Mouse (Mus musculus) myocyte (in vitro differentiated cells): ENCODE measurements at regions not wholly inside any gene's neighbourhood (a gene's known extent, or its start where the extent isn't known, plus 50 kb on each side); places are given as distances from the start of the nearest gene placed in this dataset.

Source experiments
- H3K27me3 ChIP-seq: one replicate; pipeline ENCODE4 v1.6.1; 2011; ENCODE audit not compliant: control insufficient read depth, insufficient read depth, insufficient read length
- H3K36me3 ChIP-seq: one replicate; pipeline ENCODE4 v1.6.1; 2011; ENCODE audit not compliant: control insufficient read depth, insufficient read depth
- H3K4me2 ChIP-seq: one replicate; pipeline ENCODE4 v1.6.1; 2011; ENCODE audit warnings: low read depth, control low read depth
- H3K4me3 ChIP-seq: one replicate; pipeline ENCODE4 v1.5.1; 2011; ENCODE audit warnings: mild to moderate bottlenecking, control low read depth, moderate library complexity
- H3K79me2 ChIP-seq: one replicate; pipeline ENCODE4 v1.6.1; 2011; ENCODE audit not compliant: control insufficient read depth, insufficient read depth
- H3ac ChIP-seq: one replicate; pipeline ENCODE4 v1.6.1; 2011; ENCODE audit not compliant: control insufficient read depth, insufficient read length
- CEBPB ChIP-seq: IDR thresholded peaks from 2 replicates; pipeline ENCODE4 v1.6.1; 2011; ENCODE audit warnings: mild to moderate bottlenecking, moderate library complexity; ENCODE audit not compliant: poor library complexity, insufficient read depth, severe bottlenecking
- E2F4 ChIP-seq: IDR thresholded peaks from one replicate; pipeline ENCODE4 v1.6.1; 2011; ENCODE audit warnings: mild to moderate bottlenecking, control low read depth, moderate library complexity; ENCODE audit not compliant: insufficient read depth
- MAX ChIP-seq: IDR thresholded peaks from one replicate; pipeline ENCODE4 v1.6.1; 2011; ENCODE audit warnings: low read depth, mild to moderate bottlenecking, control low read depth
- MYOD1 ChIP-seq, 3 experiments: IDR thresholded peaks; one replicate each; pipeline ENCODE4 v1.6.1; 2011; ENCODE audit warnings: control low read depth in 2 of 3, low read depth in 2 of 3, mild to moderate bottlenecking in 2 of 3, moderate library complexity in 1 of 3; ENCODE audit not compliant: insufficient read length in 2 of 3, control insufficient read depth in 1 of 3
- MYOG ChIP-seq, 3 experiments: IDR thresholded peaks; one replicate each; pipeline ENCODE4 v1.6.1; 2011; ENCODE audit warnings: control low read depth in 2 of 3, low read depth in 2 of 3, mild to moderate bottlenecking in 2 of 3; ENCODE audit not compliant: insufficient read length in 2 of 3, control insufficient read depth in 1 of 3, insufficient read depth in 1 of 3
- POLR2A ChIP-seq: IDR thresholded peaks from one replicate; pipeline ENCODE4 v1.6.1; 2011; ENCODE audit warnings: low read depth, mild to moderate bottlenecking, control low read depth, moderate library complexity; ENCODE audit not compliant: insufficient read length
- POLR2AphosphoS2 ChIP-seq: IDR thresholded peaks from one replicate; pipeline ENCODE4 v1.6.1; 2011; ENCODE audit warnings: low read depth, control low read depth; ENCODE audit not compliant: insufficient read length
- REST ChIP-seq: IDR thresholded peaks from one replicate; pipeline ENCODE4 v1.6.1; 2011; ENCODE audit warnings: mild to moderate bottlenecking, control low read depth, moderate library complexity; ENCODE audit not compliant: insufficient read depth, insufficient read length
- SRF ChIP-seq: IDR thresholded peaks from one replicate; pipeline ENCODE4 v1.6.1; 2011; ENCODE audit warnings: low read depth; ENCODE audit not compliant: control insufficient read depth, insufficient read length
- TCF12 ChIP-seq: IDR thresholded peaks from one replicate; pipeline ENCODE4 v1.6.1; 2011; ENCODE audit warnings: mild to moderate bottlenecking, control low read depth; ENCODE audit not compliant: poor library complexity, insufficient read depth, severe bottlenecking
- TCF3 ChIP-seq: IDR thresholded peaks from one replicate; pipeline ENCODE4 v1.6.1; 2011; ENCODE audit warnings: low read depth, control low read depth; ENCODE audit not compliant: insufficient read length
- USF1 ChIP-seq: IDR thresholded peaks from one replicate; pipeline ENCODE4 v1.6.1; 2011; ENCODE audit warnings: low read depth, mild to moderate bottlenecking, control low read depth, moderate library complexity

DNA sequence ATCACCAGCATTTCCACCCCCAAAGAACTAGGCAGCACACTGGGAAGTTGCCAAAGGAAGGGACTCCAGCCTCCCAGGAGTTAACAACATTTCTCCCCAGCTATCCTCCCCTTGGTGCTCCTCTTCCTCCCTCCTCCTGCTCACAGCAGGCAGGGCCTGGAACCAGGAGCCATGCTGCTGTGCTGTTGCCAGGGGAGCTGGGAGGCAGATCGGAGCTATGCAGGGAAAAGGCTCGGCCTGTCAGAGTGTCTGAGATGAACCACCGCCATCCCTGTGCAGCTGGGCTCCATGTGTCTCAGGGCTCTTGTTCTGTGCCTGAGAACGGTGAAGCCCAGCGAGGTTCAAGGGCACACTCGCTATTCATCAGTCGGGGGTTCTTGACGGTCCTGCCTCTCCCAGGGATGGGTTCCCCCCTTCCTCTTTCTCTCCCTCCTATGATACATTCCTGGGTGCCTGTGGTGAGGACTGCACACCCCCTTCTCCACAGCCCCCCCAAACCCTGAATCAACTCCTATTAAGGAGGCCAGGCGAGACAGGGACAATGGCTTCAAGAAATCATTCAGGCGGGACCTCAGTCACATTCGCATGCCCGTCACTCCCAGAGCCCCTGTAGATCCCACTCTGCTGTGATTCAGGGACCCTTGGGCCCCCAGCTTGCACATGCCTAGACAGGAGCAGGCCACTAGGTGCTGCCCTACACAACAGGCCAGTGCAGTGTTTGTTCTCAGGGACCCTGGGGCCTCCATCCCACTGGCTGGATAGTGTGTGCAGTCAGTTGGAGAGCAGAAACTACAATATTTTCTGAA is 65.6 kb upstream of the Polg start:
- no peak overlapping the region for H3K4me3 ChIP-seq
- H3K79me2 ChIP-seq, result no peaks in the 10 kb centered on the region
- peaks cover 76% of the 10 kb centered on the region for H3K27me3 ChIP-seq
- no peak for TF ChIP-seq TCF12
- TF ChIP-seq POLR2A, result no peak
- no peak for TF ChIP-seq MYOD1 (IDR thresholded peaks at IDR 0.05; ENCODE audit: control insufficient read depth in 1 of 3, insufficient read length in 2 of 3, low read depth in 2 of 3)
- no peak overlapping the region for H3ac ChIP-seq
- H3K36me3 ChIP-seq, result no peaks in the 10 kb centered on the region
- no peak overlapping the region for H3K4me2 ChIP-seq

DNA sequence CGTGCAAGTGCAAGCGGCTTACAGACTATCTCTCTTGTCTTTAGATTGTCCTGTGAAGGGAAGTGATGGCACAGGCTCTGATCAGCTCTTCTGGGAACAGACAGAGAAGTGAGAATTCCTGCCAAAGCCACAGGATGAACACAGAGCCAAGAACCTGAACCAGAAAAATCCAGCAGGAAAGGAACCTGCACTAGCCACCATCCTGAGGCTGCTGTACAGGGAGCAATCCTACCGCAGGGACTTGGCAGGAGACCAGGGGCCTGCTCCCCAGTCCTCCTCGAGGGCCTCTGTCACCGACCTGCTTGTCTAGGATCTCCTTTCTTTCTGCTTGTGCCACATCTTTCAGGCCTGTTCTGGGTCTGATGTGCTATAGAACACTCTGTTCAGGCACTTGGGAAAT is 65.0 kb upstream of the Polg start:
- H3K36me3 ChIP-seq, result no peaks in the 10 kb centered on the region
- no peak for TF ChIP-seq MYOG (IDR thresholded peaks at IDR 0.05; ENCODE audit: control insufficient read depth in 1 of 3, insufficient read depth in 1 of 3, insufficient read length in 2 of 3, low read depth in 2 of 3)
- no peak for TF ChIP-seq TCF3
- TF ChIP-seq POLR2A, result no peak
- TF ChIP-seq CEBPB, result no peak
- no peak for TF ChIP-seq MAX
- TF ChIP-seq USF1, result no peak
- TF ChIP-seq POLR2AphosphoS2, result no peak
- no peak for TF ChIP-seq E2F4
- no peak for TF ChIP-seq REST
- no peak for TF ChIP-seq MYOD1 (IDR thresholded peaks at IDR 0.05; ENCODE audit: control insufficient read depth in 1 of 3, insufficient read length in 2 of 3, low read depth in 2 of 3)
- no peak overlapping the region for H3K4me3 ChIP-seq
- peaks cover 76% of the 10 kb centered on the region for H3K27me3 ChIP-seq
- H3K79me2 ChIP-seq, result no peaks in the 10 kb centered on the region
- H3ac ChIP-seq, result no peak overlapping the region
- no peak overlapping the region for H3K4me2 ChIP-seq

DNA sequence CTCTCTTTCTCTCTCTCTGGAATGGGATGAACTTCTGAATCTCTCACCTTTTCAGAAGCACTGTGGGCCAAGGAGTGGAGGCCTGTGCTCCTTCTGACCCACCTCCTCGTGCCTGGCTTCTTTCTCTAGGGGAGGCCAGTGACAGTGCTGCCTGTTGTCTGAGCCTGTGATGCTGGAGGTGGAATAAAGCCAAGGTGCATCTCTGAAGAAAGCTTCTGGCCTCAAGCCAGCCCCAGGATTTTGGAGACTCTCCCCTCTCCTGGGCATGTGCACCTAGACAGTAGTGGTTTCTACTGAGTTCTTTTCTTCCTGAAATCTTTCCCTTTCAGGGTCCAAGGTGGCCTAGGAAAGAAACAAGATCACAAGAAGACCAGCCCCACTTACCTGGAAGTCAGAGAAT is 63.3 kb upstream of the Polg start:
- no peak overlapping the region for H3K4me3 ChIP-seq
- no peak overlapping the region for H3ac ChIP-seq
- no peaks in the 10 kb centered on the region for H3K36me3 ChIP-seq
- peaks cover 76% of the 10 kb centered on the region for H3K27me3 ChIP-seq
- no peak overlapping the region for H3K4me2 ChIP-seq
- no peak for TF ChIP-seq TCF3
- TF ChIP-seq POLR2AphosphoS2, result no peak
- TF ChIP-seq USF1, result no peak
- H3K79me2 ChIP-seq, result no peaks in the 10 kb centered on the region

DNA sequence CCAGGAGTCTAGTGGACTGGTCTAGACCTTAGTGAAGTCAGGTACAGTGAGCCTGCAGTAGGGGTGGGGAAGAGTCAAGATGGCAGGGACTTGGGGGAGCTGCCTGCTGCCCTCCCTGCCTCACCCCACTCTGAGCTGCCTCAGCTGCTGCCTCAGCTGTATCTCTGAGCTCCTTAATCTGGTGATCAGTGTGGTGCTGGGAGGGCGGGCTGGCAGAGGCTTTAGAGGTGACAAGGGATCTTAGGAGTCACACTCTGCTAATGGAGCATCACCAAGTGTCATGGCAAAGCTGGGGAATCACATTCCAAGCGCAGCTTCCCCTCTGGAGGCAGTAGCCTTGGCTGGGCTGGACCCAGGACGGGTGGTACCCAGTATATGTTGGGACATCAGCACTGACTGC is 61.8 kb upstream of the Polg start:
- Histone ChIP-seq H3ac (no peak overlapping the region), H3K27me3 (peaks cover 68% of the 10 kb centered on the region), H3K79me2 (no peaks in the 10 kb centered on the region), H3K4me3 (no peak overlapping the region), H3K36me3 (no peaks in the 10 kb centered on the region), H3K4me2 (no peak overlapping the region)
- TF ChIP-seq MYOD1 (IDR thresholded peaks at IDR 0.05; ENCODE audit: control insufficient read depth in 1 of 3, insufficient read length in 2 of 3, low read depth in 2 of 3) (no peak), MAX (no peak), USF1 (no peak), CEBPB (no peak), TCF12 (no peak), SRF (no peak), POLR2A (no peak)

DNA sequence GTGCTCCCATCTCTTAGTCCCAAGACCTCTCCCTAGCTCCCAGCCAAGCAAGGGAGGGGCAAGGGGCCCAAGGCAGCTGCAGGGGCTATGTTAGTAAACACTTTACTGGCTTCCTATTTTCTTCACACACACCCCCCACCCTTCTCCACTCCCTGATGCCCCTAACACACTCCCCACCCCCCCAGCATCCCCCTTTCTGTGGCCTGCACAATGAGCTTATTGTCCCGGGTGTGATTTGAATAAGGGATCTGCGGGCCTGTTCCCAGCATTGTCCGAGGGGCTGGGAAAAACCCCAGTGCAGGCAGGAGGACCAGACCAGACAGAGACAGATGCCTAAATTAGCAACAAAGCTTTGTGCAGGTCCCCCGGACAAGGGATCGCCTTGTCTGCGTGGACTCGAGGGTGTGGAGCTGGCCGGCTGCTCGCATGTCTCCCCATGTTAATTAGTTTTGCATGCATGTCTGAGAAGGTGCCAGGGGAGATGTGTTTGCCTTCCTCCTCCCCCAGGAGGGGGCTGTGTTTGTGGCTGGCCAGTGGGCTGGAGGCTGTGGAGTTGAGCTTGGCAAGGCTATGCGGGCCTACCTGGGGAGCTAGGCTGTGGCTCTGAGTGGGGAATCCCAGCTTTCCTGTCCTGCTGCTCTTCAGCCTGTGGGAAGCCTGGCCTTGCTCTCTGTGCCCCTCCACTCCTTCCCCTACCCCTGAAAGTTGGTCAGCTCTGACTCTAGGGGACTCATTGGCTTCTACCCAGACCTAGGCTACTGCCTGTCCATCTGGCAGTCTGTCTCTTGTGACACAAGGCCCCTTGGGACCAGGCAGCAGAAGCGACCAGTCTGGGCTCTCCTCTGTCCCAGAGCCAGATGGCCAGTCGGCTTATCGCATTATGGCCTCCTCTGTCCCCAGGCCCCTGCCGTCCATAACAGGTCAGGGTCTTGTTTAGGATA is 59.8 kb upstream of the Polg start:
- peaks cover 52% of the 10 kb centered on the region for H3K27me3 ChIP-seq
- no peaks in the 10 kb centered on the region for H3K36me3 ChIP-seq
- no peaks in the 10 kb centered on the region for H3K79me2 ChIP-seq
- no peak overlapping the region for H3K4me3 ChIP-seq
- H3ac ChIP-seq, result no peak overlapping the region
- TF ChIP-seq MYOD1 (IDR thresholded peaks at IDR 0.05; ENCODE audit: control insufficient read depth in 1 of 3, insufficient read length in 2 of 3, low read depth in 2 of 3) (no peak), REST (no peak), MAX (no peak), POLR2AphosphoS2 (no peak), TCF3 (no peak), TCF12 (no peak), CEBPB (no peak), E2F4 (no peak), USF1 (no peak), SRF (no peak), MYOG (IDR thresholded peaks at IDR 0.05; ENCODE audit: control insufficient read depth in 1 of 3, insufficient read depth in 1 of 3, insufficient read length in 2 of 3, low read depth in 2 of 3) (no peak), POLR2A (no peak)
- H3K4me2 ChIP-seq, result no peak overlapping the region
